Mouse (Mus musculus) kidney, adult 2 months (tissue): ENCODE data around the gene Krt32.

Experiments
- CTCF ChIP-seq: fragments of 200-500 bp; conservative IDR thresholded peaks from 2 replicates; pipeline ENCODE4 v1.5.1; 2011; ENCODE audit warnings: low read depth, mild to moderate bottlenecking, control low read depth, low read length, moderate library complexity, mixed read lengths; ENCODE audit not compliant: insufficient read depth, insufficient read length
- POLR2A ChIP-seq: fragments of 200-500 bp; IDR thresholded peaks from one replicate; pipeline ENCODE4 v1.6.1; 2011; ENCODE audit warnings: low read depth, low read length, control low read depth

DNA sequence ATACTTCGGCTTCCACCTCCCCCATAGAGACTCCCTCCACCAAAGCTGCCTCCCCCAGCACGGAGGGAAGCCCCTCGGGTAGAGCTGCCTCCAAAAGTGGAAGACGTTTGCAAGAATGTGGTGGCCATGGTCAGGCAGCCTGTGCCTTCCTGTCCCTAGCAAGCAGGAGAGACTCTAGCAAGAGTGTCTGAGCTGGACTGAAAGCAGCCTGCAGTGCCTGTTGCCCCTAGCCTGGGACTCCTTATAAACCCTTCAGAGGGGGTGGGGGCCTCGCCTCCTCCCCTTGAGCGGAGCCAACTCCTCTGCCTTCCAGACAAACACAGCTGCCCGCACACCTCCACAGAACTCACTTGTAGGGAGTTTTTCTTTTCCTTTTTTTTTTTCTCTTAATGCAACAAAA lies 47.7 kb upstream of the Krt32 start, which contains the start of gene Krt15:
- TF ChIP-seq CTCF (no peak), POLR2A (no peak)
